Mouse (Mus musculus) lung, postnatal 0 days (tissue): ENCODE measurements around the gene Dmpk. TPM values are rescaled to one million over a fixed set of nuclear protein-coding genes. Genes with fewer than 3 reads are reported as not detected.

Experiments
- ATAC-seq: fragments of 200-750 bp; cut with Nextera tagmentation; 2 replicates; pipeline ENCODE4 v1.8.0; 2017; ENCODE audit warnings: moderate library complexity
- DNase-seq: peaks from one replicate; pipeline ENCODE4 v3.0.0-alpha.2; 2016; ENCODE audit warnings: low spot score
- H3K27ac ChIP-seq: fragments of 300-500 bp; sonication (generic); 2 replicates; pipeline ENCODE4 v1.5.1; 2014; ENCODE audit warnings: antibody characterized with exemption, mild to moderate bottlenecking, low read length, mixed read lengths
- H3K27me3 ChIP-seq: fragments of 300-500 bp; sonication (generic); replicated peaks from 2 replicates; pipeline ENCODE4 v1.6.1; 2014; ENCODE audit warnings: low read length, mixed read lengths; ENCODE audit not compliant: insufficient read depth
- H3K36me3 ChIP-seq: fragments of 300-500 bp; sonication (generic); 2 replicates; pipeline ENCODE4 v1.6.1; 2014; ENCODE audit warnings: low read length, mixed read lengths; ENCODE audit not compliant: insufficient read depth
- H3K4me1 ChIP-seq: fragments of 300-500 bp; sonication (generic); 2 replicates; pipeline ENCODE4 v1.6.1; 2014; ENCODE audit warnings: antibody characterized with exemption, low read depth, low read length, mixed read lengths; ENCODE audit not compliant: insufficient read depth
- H3K4me2 ChIP-seq: fragments of 300-500 bp; sonication (generic); replicated peaks from 2 replicates; pipeline ENCODE4 v1.6.1; 2014; ENCODE audit warnings: low read depth, mild to moderate bottlenecking, low read length, moderate library complexity, mixed read lengths
- H3K4me3 ChIP-seq: fragments of 300-500 bp; sonication (generic); 2 replicates; pipeline ENCODE4 v1.5.1; 2014; ENCODE audit warnings: low read depth, low read length
- H3K9ac ChIP-seq: fragments of 300-500 bp; sonication (generic); replicated peaks from 2 replicates; pipeline ENCODE4 v1.6.1; 2014; ENCODE audit warnings: low read depth, mild to moderate bottlenecking
- H3K9me3 ChIP-seq: fragments of 300-500 bp; sonication (generic); 2 replicates; pipeline ENCODE4 v1.6.1; 2016; ENCODE audit warnings: low read length, mixed read lengths
- CTCF ChIP-seq: IDR thresholded peaks from 2 replicates; pipeline ENCODE4 v1.5.1; 2016; ENCODE audit warnings: antibody characterized with exemption, mild to moderate bottlenecking
- EP300 ChIP-seq: IDR thresholded peaks from 2 replicates; pipeline ENCODE4 v1.6.1; 2016; ENCODE audit warnings: antibody characterized with exemption, mild to moderate bottlenecking, control low read depth
- WGBS: fragments of 180-500 bp; shearing (Covaris S2); extraction: QIAGEN DNeasy Blood & Tissue Kit; methylation state at CpG from one replicate; pipeline ENCODE4 v1.1.7; 2014; 5-methylcytosine and 5-hydroxymethylcytosine counted together
- polyA plus RNA-seq: library from polyadenylated mRNA; unstranded; fragments of >200 nt; fragmentation: Nextera tagmentation; extraction: Ambion mirVana; gene quantifications from 2 replicates; pipeline ENCODE4 v1.2.1, GENCODE M21; 2015

The Dmpk gene
- polyA plus RNA-seq, 1 experiment from 2014 or later = 11.5 TPM

DNA sequence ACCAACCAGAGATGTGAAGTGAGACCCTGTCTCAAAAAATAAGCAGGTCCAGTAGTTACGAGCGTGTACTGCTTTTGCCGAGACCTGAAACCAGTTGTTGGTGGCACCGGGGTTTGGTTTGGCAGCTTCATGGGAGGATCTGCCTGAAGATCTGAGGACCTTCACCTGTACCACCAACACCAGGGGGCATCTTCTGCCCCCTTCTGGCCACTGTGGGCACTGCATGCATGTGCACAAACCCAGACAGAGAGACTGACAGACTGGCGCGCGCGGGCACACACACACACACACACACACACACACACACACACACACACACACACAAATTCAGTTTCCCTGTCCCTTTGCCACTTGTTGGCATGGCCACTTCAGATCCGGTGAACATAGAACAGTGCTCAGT lies 10.1 kb upstream of the Dmpk start:
- H3K4me2 ChIP-seq = no peak overlapping the region
- no peak for DNase-seq
- peaks cover 12% of the 10 kb centered on the region; the same call in 1 of the 2 replicates for H3K4me1 ChIP-seq
- H3K4me3 ChIP-seq = no peak overlapping the region
- ATAC-seq = no peak
- TF ChIP-seq EP300 (no peak), CTCF (peak; percentile 72)
- no peak overlapping the region for H3K27ac ChIP-seq
- no peaks in the 10 kb centered on the region; the same call in 1 of the 2 replicates for H3K36me3 ChIP-seq
- H3K9ac ChIP-seq = no peak overlapping the region
- no peaks in the 10 kb centered on the region for H3K27me3 ChIP-seq
- WGBS = 75% methylated on average over 5 of the region's 9 CpGs
- H3K9me3 ChIP-seq = no peaks in the 10 kb centered on the region

GRCm38 (mm10) chr7:19074494-19074893 lies 9.2 kb upstream of the Dmpk start:
- Histone ChIP-seq H3K27ac (no peak overlapping the region), H3K4me3 (no peak overlapping the region), H3K9me3 (no peaks in the 10 kb centered on the region), H3K36me3 (no peaks in the 10 kb centered on the region; the same call in 1 of the 2 replicates), H3K9ac (no peak overlapping the region), H3K27me3 (no peaks in the 10 kb centered on the region), H3K4me2 (no peak overlapping the region), H3K4me1 (peaks cover 12% of the 10 kb centered on the region; the same call in 1 of the 2 replicates)
- TF ChIP-seq EP300 (no peak), CTCF (peak; percentile 38)
- ATAC-seq (no peak), DNase-seq (no peak)
- 94% methylated on average over 6 of the region's 6 CpGs for WGBS

GRCm38 (mm10) chr7:19075231-19075630 lies 8.4 kb upstream of the Dmpk start:
- no peak for ATAC-seq
- no peak for DNase-seq
- H3K27ac ChIP-seq = no peak overlapping the region
- H3K9me3 ChIP-seq = no peaks in the 10 kb centered on the region
- peaks cover 2% of the 10 kb centered on the region; the same call in 1 of the 2 replicates for H3K36me3 ChIP-seq
- peak overlapping the region; percentile 83 for H3K4me3 ChIP-seq
- peaks cover 12% of the 10 kb centered on the region; the same call in 1 of the 2 replicates for H3K4me1 ChIP-seq
- WGBS = 51% methylated on average over 5 of the region's 5 CpGs
- H3K4me2 ChIP-seq = peak overlapping the region; percentile 84
- H3K27me3 ChIP-seq = no peaks in the 10 kb centered on the region
- no peak for TF ChIP-seq EP300
- no peak for TF ChIP-seq CTCF
- 0 out of 2 replicates have a peak overlapping the region, but pooled peaks have one; percentile 23 for H3K9ac ChIP-seq

- peaks cover 8% of the 10 kb centered on the region; the same call in 1 of the 2 replicates for H3K36me3 ChIP-seq
- under 1% methylated on average over 63 of the region's 91 CpGs for WGBS
- ATAC-seq = peak; percentile 98
Observed at GRCm38 (mm10) chr7:19075723-19076585, 7.7 kb upstream of the Dmpk start, which contains the start of gene Dmwd. Dmwd (plus strand) TSS chr7:19076227.

GRCm38 (mm10) chr7:19076586-19076991 lies 7.1 kb upstream of the Dmpk start:
- H3K9me3 ChIP-seq = no peaks in the 10 kb centered on the region
- DNase-seq (no peak), ATAC-seq (no peak; the same call in 1 of the 2 replicates)
- peaks cover 12% of the 10 kb centered on the region; the same call in 1 of the 2 replicates for H3K4me1 ChIP-seq
- peak overlapping the region; percentile 87 for H3K9ac ChIP-seq
- TF ChIP-seq EP300 (no peak), CTCF (no peak)
- H3K4me3 ChIP-seq = peak overlapping the region; percentile 83
- under 1% methylated on average over 21 of the region's 22 CpGs for WGBS
- peak overlapping the region; percentile 84 for H3K4me2 ChIP-seq
- peaks cover 15% of the 10 kb centered on the region; the same call in 1 of the 2 replicates for H3K36me3 ChIP-seq
- H3K27me3 ChIP-seq = no peaks in the 10 kb centered on the region
- peak overlapping the region; percentile 88 for H3K27ac ChIP-seq

More at GRCm38 (mm10) chr7:19075723-19076585, 7.7 kb upstream of the Dmpk start, which contains the start of gene Dmwd:
- no peaks in the 10 kb centered on the region for H3K9me3 ChIP-seq
- no peaks in the 10 kb centered on the region for H3K27me3 ChIP-seq
- H3K4me3 ChIP-seq = peak within 1 kb of the TSS; percentile 83
- no peak for TF ChIP-seq EP300
- no peak for TF ChIP-seq CTCF
- peaks cover 12% of the 10 kb centered on the region; the same call in 1 of the 2 replicates for H3K4me1 ChIP-seq
- peak within 1 kb of the TSS; percentile 88 for H3K27ac ChIP-seq
- DNase-seq = peak; percentile 99
- peak within 1 kb of the TSS; percentile 84 for H3K4me2 ChIP-seq
- peak within 1 kb of the TSS; percentile 87 for H3K9ac ChIP-seq

- TF ChIP-seq EP300 = no peak
- TF ChIP-seq CTCF = no peak
- Histone ChIP-seq H3K9me3 (no peaks in the 10 kb centered on the region), H3K27ac (no peak overlapping the region), H3K27me3 (no peaks in the 10 kb centered on the region), H3K4me1 (peaks cover 13% of the 10 kb centered on the region; the same call in 1 of the 2 replicates), H3K4me2 (0 out of 2 replicates have a peak overlapping the region, but pooled peaks have one; percentile 11), H3K4me3 (no peak overlapping the region), H3K36me3 (peaks cover 22% of the 10 kb centered on the region; the same call in 1 of the 2 replicates), H3K9ac (no peak overlapping the region)
- ATAC-seq = no peak
- DNase-seq = no peak
- WGBS = 46% methylated on average over 14 of the region's 14 CpGs
Observed at GRCm38 (mm10) chr7:19077761-19078160, 5.9 kb upstream of the Dmpk start.
